Mouse (Mus musculus) ES-E14 (cell line): ENCODE results near the gene H2afy.

Experiments
- MAFK ChIP-seq: IDR thresholded peaks from 2 replicates; pipeline ENCODE4 v1.6.1; 2014; ENCODE audit warnings: mild to moderate bottlenecking, low read depth, low read length, inconsistent platforms; ENCODE audit not compliant: insufficient read depth
- ZC3H11A ChIP-seq: IDR thresholded peaks from 2 replicates; pipeline ENCODE4 v1.6.1; 2012; ENCODE audit warnings: low read depth, mild to moderate bottlenecking, inconsistent platforms, low read length, borderline replicate concordance

GRCm38 (mm10) chr13:56172106-56172505 lies 35.9 kb upstream of the H2afy start:
- TF ChIP-seq MAFK (no peak), ZC3H11A (no peak)
